ENCODE assay signal across 8 mouse cellular contexts in genomic region chr5:66745996-66746681, GRCm38 (mm10). TPM values are rescaled to one million over a fixed set of nuclear protein-coding genes. Genes with fewer than 3 reads are reported as not detected.
DNase-seq lines count a peak whose midpoint lies in the region; ATAC-seq and TF ChIP-seq lines count a peak whose summit lies in the region.

No protein-coding gene starts in this region.

- no peak for TF ChIP-seq POLR2A in heart, adult 2 months (IDR thresholded peaks at IDR 0.05; ENCODE audit: insufficient read depth, low read depth, low read length)
- TF ChIP-seq POLR2A in kidney, adult 2 months (IDR thresholded peaks at IDR 0.05; ENCODE audit: low read depth, low read length) = no peak
- TF ChIP-seq POLR2A in limb, embryonic 14.5 days (IDR thresholded peaks at IDR 0.05; ENCODE audit: borderline replicate concordance, extremely low read depth, insufficient read depth, insufficient read length) = no peak

- peaks cover 2% of the 10 kb centered on the region; the same call in 1 of the 2 replicates for H3K27me3 ChIP-seq in embryonic facial prominence, embryonic 11.5 days (ENCODE audit: control insufficient read depth, insufficient read depth, low read length)
- no peaks in the 10 kb centered on the region for H3K27me3 ChIP-seq in heart, adult 2 months (ENCODE audit: control insufficient read depth, insufficient read depth, low read length)
- H3K27me3 ChIP-seq in kidney, adult 2 months (replicated peaks; ENCODE audit: control insufficient read depth, insufficient read depth, low read length) = no peaks in the 10 kb centered on the region
- peaks cover 13% of the 10 kb centered on the region; the same call in 1 of the 2 replicates for H3K27me3 ChIP-seq in limb, embryonic 14.5 days (ENCODE audit: control insufficient read depth, insufficient read depth, low read length)
- H3K27me3 ChIP-seq in neural tube, embryonic 12.5 days (replicated peaks) = 0 out of 2 replicates have a peak, but pooled peaks cover 2% of the 10 kb centered on the region

- no peaks in the 10 kb centered on the region for H3K79me2 ChIP-seq in heart, adult 2 months (replicated peaks; ENCODE audit: control insufficient read depth, insufficient read depth, low read length)

- peak; percentile 62 to 90 for DNase-seq in adrenal gland, adult (ENCODE audit: inconsistent age in 2 of 2, low spot score in 1 of 2)
- no peak for DNase-seq in adrenal gland, postnatal 4 days (ENCODE audit: low spot score in 2 of 2)
- DNase-seq in embryonic facial prominence, embryonic 11.5 days (ENCODE audit: low spot score) = peak; percentile 71
- DNase-seq in heart, adult 2 months = peak; percentile 76 to 77
- DNase-seq in kidney, adult 2 months = peak; percentile 57
- DNase-seq in limb, embryonic 14.5 days (ENCODE audit: low spot score) = peak; percentile 47
- no peak for DNase-seq in adipocyte (ENCODE audit: low spot score)

- no peak overlapping the region for H3K27ac ChIP-seq in embryonic facial prominence, embryonic 11.5 days (replicated peaks; ENCODE audit: low read depth, low read length)
- H3K27ac ChIP-seq in heart, adult 2 months = peak overlapping the region; percentile 96
- H3K27ac ChIP-seq in kidney, adult 2 months (ENCODE audit: insufficient read depth, low read depth, low read length) = peak overlapping the region; percentile 72
- peak overlapping the region; percentile 55; the same call in 1 of the 2 replicates for H3K27ac ChIP-seq in limb, embryonic 14.5 days (replicated peaks; ENCODE audit: low read depth, low read length)
- peak overlapping the region; percentile 74; the same call in 1 of the 2 replicates for H3K27ac ChIP-seq in neural tube, embryonic 12.5 days

- peak overlapping the region; percentile 55 for H3K4me3 ChIP-seq in embryonic facial prominence, embryonic 11.5 days (ENCODE audit: low read depth, low read length)
- H3K4me3 ChIP-seq in heart, adult 2 months = peak overlapping the region; percentile 78
- peak overlapping the region; percentile 86 for H3K4me3 ChIP-seq in kidney, adult 2 months (ENCODE audit: insufficient read depth, low read depth, low read length)
- H3K4me3 ChIP-seq in limb, embryonic 14.5 days (replicated peaks; ENCODE audit: low read length) = peak overlapping the region; percentile 67
- peak overlapping the region; percentile 69 for H3K4me3 ChIP-seq in neural tube, embryonic 12.5 days

- TF ChIP-seq CTCF in heart, adult 2 months (IDR thresholded peaks at IDR 0.05) = no peak
- no peak for TF ChIP-seq CTCF in kidney, adult 2 months (conservative IDR thresholded peaks at IDR 0.05; ENCODE audit: insufficient read depth, insufficient read length, low read depth, low read length)

- H3K4me1 ChIP-seq in embryonic facial prominence, embryonic 11.5 days (ENCODE audit: control insufficient read depth, insufficient read depth, low read length) = peaks cover 8% of the 10 kb centered on the region
- peaks cover 13% of the 10 kb centered on the region for H3K4me1 ChIP-seq in heart, adult 2 months (ENCODE audit: control insufficient read depth, insufficient read depth, low read length)
- peaks cover 12% of the 10 kb centered on the region; the same call in 1 of the 2 replicates for H3K4me1 ChIP-seq in kidney, adult 2 months (ENCODE audit: control insufficient read depth, insufficient read depth, low read length)
- peaks cover 29% of the 10 kb centered on the region for H3K4me1 ChIP-seq in limb, embryonic 14.5 days (ENCODE audit: control insufficient read depth, insufficient read depth, low read length)
- peaks cover 31% of the 10 kb centered on the region for H3K4me1 ChIP-seq in neural tube, embryonic 12.5 days

- TF ChIP-seq EP300 in heart, adult 2 months (IDR thresholded peaks at IDR 0.05; ENCODE audit: insufficient read depth, low read depth, low read length) = no peak

- peak overlapping the region; percentile 94 for H3K4me2 ChIP-seq in embryonic facial prominence, embryonic 11.5 days (ENCODE audit: low read depth, low read length)
- H3K4me2 ChIP-seq in limb, embryonic 14.5 days (replicated peaks; ENCODE audit: low read depth, low read length, severe bottlenecking) = peak overlapping the region; percentile 94
- H3K4me2 ChIP-seq in neural tube, embryonic 12.5 days (replicated peaks) = peak overlapping the region; percentile 94

- peak; percentile 69 for ATAC-seq in embryonic facial prominence, embryonic 11.5 days (replicated peaks; ENCODE audit: insufficient number of reproducible peaks, low FRiP score, low TSS enrichment, low read depth)
- peak; percentile 75 for ATAC-seq in limb, embryonic 14.5 days (ENCODE audit: low FRiP score, low read depth)
- peak; percentile 67 for ATAC-seq in neural tube, embryonic 12.5 days (ENCODE audit: low FRiP score, low read depth)

- peak overlapping the region; percentile 65 for H3K9ac ChIP-seq in embryonic facial prominence, embryonic 11.5 days (replicated peaks; ENCODE audit: low read length)
- H3K9ac ChIP-seq in heart, adult 2 months (ENCODE audit: low read depth, low read length) = peak overlapping the region; percentile 74
- peak overlapping the region; percentile 69 for H3K9ac ChIP-seq in limb, embryonic 14.5 days (ENCODE audit: low read depth, low read length, severe bottlenecking)
- H3K9ac ChIP-seq in neural tube, embryonic 12.5 days = peak overlapping the region; percentile 83

- under 1% methylated on average over 42 of the region's 42 CpGs for WGBS in embryonic facial prominence, embryonic 11.5 days
- under 1% methylated on average over 42 of the region's 42 CpGs for WGBS in heart, adult 2 months
- 1% methylated on average over 42 of the region's 42 CpGs for WGBS in kidney, adult 2 months
- 1% methylated on average over 40 of the region's 42 CpGs for WGBS in limb, embryonic 14.5 days
- under 1% methylated on average over 42 of the region's 42 CpGs for WGBS in neural tube, embryonic 12.5 days

- intact Hi-C loops in heart, adult 2 months (cut with DNase I) = loop anchor here (1.0 to 5.0 kb wide), 5 partner anchors 15 to 201 kb away; no protein-coding TSS in a partner anchor

- H3K36me3 ChIP-seq in embryonic facial prominence, embryonic 11.5 days (replicated peaks; ENCODE audit: control insufficient read depth, insufficient read depth, low read depth, low read length) = no peaks in the 10 kb centered on the region
- H3K36me3 ChIP-seq in heart, adult 2 months (ENCODE audit: control insufficient read depth, insufficient read depth, low read length) = peaks cover 11% of the 10 kb centered on the region
- H3K36me3 ChIP-seq in kidney, adult 2 months (ENCODE audit: control insufficient read depth, insufficient read depth, low read length) = no peaks in the 10 kb centered on the region
- no peaks in the 10 kb centered on the region for H3K36me3 ChIP-seq in limb, embryonic 14.5 days (ENCODE audit: control insufficient read depth, insufficient read depth, low read length)
- no peaks in the 10 kb centered on the region for H3K36me3 ChIP-seq in neural tube, embryonic 12.5 days

- H3K9me3 ChIP-seq in embryonic facial prominence, embryonic 11.5 days (replicated peaks; ENCODE audit: control insufficient read depth, low read length) = no peaks in the 10 kb centered on the region
- H3K9me3 ChIP-seq in limb, embryonic 14.5 days (ENCODE audit: control insufficient read depth, low read length) = no peaks in the 10 kb centered on the region
- H3K9me3 ChIP-seq in neural tube, embryonic 12.5 days = no peaks in the 10 kb centered on the region

RNA-seq across cellular contexts. Expression of gene Limch1, which starts 0.5 kb away (rescaled TPM):
- total RNA-seq in adrenal gland, postnatal 4 days (2021) = 100 to 1,000 TPM; 150 to 161 TPM
- polyA plus RNA-seq in embryonic facial prominence, embryonic 11.5 days (2014; fragmentation: Nextera tagmentation; extraction: Ambion mirVana) = 69.3 and 73.0 TPM in 2 replicates
- total RNA-seq in heart, adult 2 months (2021) = 100 to 1,000 TPM; 230 to 277 TPM
- polyA plus RNA-seq in heart, adult 2 months (2012; rRNA removed) = 60.2 and 120 TPM in 2 replicates
- polyA plus RNA-seq in kidney, adult 2 months (2012; rRNA removed) = 21.5 and 27.0 TPM in 2 replicates
- polyA plus RNA-seq in limb, embryonic 14.5 days (2012; rRNA removed) = 40.0 and 44.4 TPM in 2 replicates
- 85.3 and 98.4 TPM in 2 replicates for polyA plus RNA-seq in limb, embryonic 14.5 days (2014; fragmentation: Nextera tagmentation; extraction: Ambion mirVana)
- polyA plus RNA-seq in neural tube, embryonic 12.5 days (2016; fragmentation: Nextera tagmentation; extraction: Ambion mirVana) = 59.8 and 63.7 TPM in 2 replicates

Comparison
In these comparisons a context has a peak if more than half of its experiments do, and no peak if none do; other contexts are left out.
1. DNase-seq: peak in adrenal gland, adult (2 of 2), embryonic facial prominence, embryonic 11.5 days (single experiment), heart, adult 2 months (2 of 2), kidney, adult 2 months (single experiment) and limb, embryonic 14.5 days (single experiment); none in adrenal gland, postnatal 4 days (0 of 2) and adipocyte (single experiment).
2. Peak in every context shown above with its lines, with median percentiles within 50 percentile points of each other: ATAC-seq, H3K4me2 ChIP-seq, H3K4me3 ChIP-seq and H3K9ac ChIP-seq.